Comparison of ENCODE assay signal across 20 mouse cellular contexts in genomic region chr12:38356386-38356785, GRCm38 (mm10).
DNase-seq lines count a peak whose midpoint lies in the region; ATAC-seq and TF ChIP-seq lines count a peak whose summit lies in the region.
"Had no signal": no experiment of that assay in that cellular context is flagged by ENCODE, and none has a peak within 500 bp of the region (broad histone marks: within the 10 kb centered on the region; RNA-seq: fewer than 3 reads in every experiment).

No protein-coding gene starts in this region.

- TF ChIP-seq POLR2A in kidney, adult 2 months (IDR thresholded peaks at IDR 0.05; ENCODE audit: low read depth, low read length), result no peak

- H3K27ac ChIP-seq in kidney, adult 2 months (ENCODE audit: insufficient read depth, low read depth, low read length), result no peak overlapping the region
- H3K27ac ChIP-seq: forebrain, embryonic 10.5 days; heart, embryonic 10.5 days; limb, embryonic 15.5 days; liver, embryonic 15.5 days; macrophage; midbrain, embryonic 10.5 days had no signal

- DNase-seq in frontal cortex, postnatal 10 days (ENCODE audit: low spot score in 2 of 2), result no peak
- DNase-seq in right cerebral cortex, adult 2 months (ENCODE audit: low spot score in 2 of 2), result peak; percentile 40 to 55
- no peak for DNase-seq in right cerebral cortex, postnatal 14 days
- peak; percentile 13 for DNase-seq in left cerebral cortex, postnatal 14 days (ENCODE audit: low spot score in 2 of 2)
- DNase-seq in kidney, adult 2 months, result no peak
- no peak for DNase-seq in retina, postnatal 1 day
- DNase-seq: adrenal gland, postnatal 36 days; B cell, adult 2 months; cerebellum, postnatal 36 days; kidney, adult 8-10 months; kidney, postnatal 25 days; thymus, adult 18-20 months; thymus, postnatal 4 days had no signal

- TF ChIP-seq CTCF in kidney, adult 2 months (conservative IDR thresholded peaks at IDR 0.05; ENCODE audit: insufficient read depth, insufficient read length, low read depth, low read length), result no peak

- H3K4me3 ChIP-seq in kidney, adult 2 months (ENCODE audit: insufficient read depth, low read depth, low read length), result no peak overlapping the region
- H3K4me3 ChIP-seq: forebrain, embryonic 10.5 days; heart, embryonic 10.5 days; limb, embryonic 15.5 days; liver, embryonic 15.5 days; midbrain, embryonic 10.5 days had no signal

- WGBS in kidney, adult 2 months, result 76% methylated on average over 1 of the region's 1 CpGs

- no peaks in the 10 kb centered on the region for H3K27me3 ChIP-seq in kidney, adult 2 months (replicated peaks; ENCODE audit: control insufficient read depth, insufficient read depth, low read length)
- H3K27me3 ChIP-seq: limb, embryonic 15.5 days; liver, embryonic 15.5 days had no signal

- no peaks in the 10 kb centered on the region for H3K4me1 ChIP-seq in kidney, adult 2 months (ENCODE audit: control insufficient read depth, insufficient read depth, low read length)
- H3K4me1 ChIP-seq: forebrain, embryonic 10.5 days; heart, embryonic 10.5 days; limb, embryonic 15.5 days; liver, embryonic 15.5 days; midbrain, embryonic 10.5 days had no signal

- intact Hi-C loops in left cerebral cortex, postnatal 14 days (cut with DNase I), result no loop called here

- H3K36me3 ChIP-seq in kidney, adult 2 months (ENCODE audit: control insufficient read depth, insufficient read depth, low read length), result no peaks in the 10 kb centered on the region
- H3K36me3 ChIP-seq: forebrain, embryonic 10.5 days; heart, embryonic 10.5 days; limb, embryonic 15.5 days; liver, embryonic 15.5 days; midbrain, embryonic 10.5 days had no signal

- peak; percentile 97 for ATAC-seq in frontal cortex, adult (ENCODE audit: low TSS enrichment)

Comparison
In these comparisons a context has a peak if more than half of its experiments do, and no peak if none do; other contexts are left out.
1. DNase-seq: peak in right cerebral cortex, adult 2 months (2 of 2) and left cerebral cortex, postnatal 14 days (2 of 2); none in frontal cortex, postnatal 10 days (0 of 2), right cerebral cortex, postnatal 14 days (single experiment), kidney, adult 2 months (single experiment) and retina, postnatal 1 day (single experiment).